Mouse (Mus musculus): Measurements from ENCODE around the gene Trafd1.

Gene Trafd1

DNA sequence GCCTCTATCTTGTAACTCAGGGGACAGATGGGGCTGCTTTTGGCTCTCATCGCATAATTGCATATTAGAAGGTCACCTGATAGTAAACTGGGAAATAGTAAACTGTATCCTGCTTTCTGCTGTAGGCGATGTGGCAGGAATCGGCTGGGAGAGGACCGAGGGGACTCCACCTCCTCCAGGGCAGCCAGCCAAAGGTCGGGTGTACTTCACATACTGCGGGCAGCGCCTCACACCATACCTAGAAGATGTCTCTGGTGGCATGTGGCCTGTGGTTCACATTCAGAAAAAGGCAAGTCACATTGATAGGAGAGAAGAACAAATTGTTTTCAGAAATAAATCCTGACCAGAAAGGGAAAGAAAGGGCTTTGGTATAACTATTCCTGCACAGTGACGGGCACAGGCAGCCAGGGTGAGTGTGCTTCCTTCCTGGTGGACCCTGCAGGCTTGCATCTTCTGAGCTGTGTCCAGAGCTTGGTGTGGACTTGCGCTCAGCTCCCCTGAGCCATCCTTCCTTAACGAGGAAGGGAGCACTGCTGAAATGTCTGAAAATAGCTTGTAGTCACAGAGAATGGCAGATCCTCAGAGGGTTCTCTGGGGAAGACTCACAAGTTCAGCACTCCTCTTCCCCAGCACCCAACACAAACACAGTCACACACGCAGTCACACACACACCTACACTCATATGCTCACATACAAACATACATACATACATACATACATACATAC lies 55.9 kb downstream of the Trafd1 start:
- DNase-seq: no peak

GRCm38 (mm10) chr5:121326079-121326805 lies 59.2 kb downstream of the Trafd1 start:
- no peak for DNase-seq

All from cerebellum, adult 8-10 months (tissue).